Mouse (Mus musculus) stomach, embryonic 16.5 days (tissue): ENCODE measurements at regions not wholly inside any gene's neighbourhood (a gene's known extent, or its start where the extent isn't known, plus 50 kb on each side); places are given as distances from the start of the nearest gene placed in this dataset.
A peak's percentile ranks its signal among the peaks of the same experiment; 100 is the strongest.

Experiments
- ATAC-seq: fragments of 200-750 bp; cut with Nextera tagmentation; 2 replicates; pipeline ENCODE4 v1.8.0; 2017; ENCODE audit warnings: moderate number of reproducible peaks, moderate TSS enrichment; ENCODE audit not compliant: insufficient read depth, low FRiP score
- H3K27ac ChIP-seq: fragments of 300-500 bp; sonication (generic); 2 replicates; pipeline ENCODE4 v1.5.1; 2014; ENCODE audit warnings: low read length
- H3K27me3 ChIP-seq: fragments of 300-500 bp; sonication (generic); 2 replicates; pipeline ENCODE4 v1.6.1; 2014; ENCODE audit warnings: low read length, control low read depth, mixed read lengths; ENCODE audit not compliant: control insufficient read depth, insufficient read depth
- H3K36me3 ChIP-seq: fragments of 300-500 bp; sonication (generic); 2 replicates; pipeline ENCODE4 v1.6.1; 2014; ENCODE audit warnings: low read length; ENCODE audit not compliant: control insufficient read depth, insufficient read depth
- H3K4me1 ChIP-seq: fragments of 300-500 bp; sonication (generic); 2 replicates; pipeline ENCODE4 v1.6.1; 2014; ENCODE audit warnings: low read length, control low read depth, mixed read lengths; ENCODE audit not compliant: control insufficient read depth, insufficient read depth
- H3K4me2 ChIP-seq: fragments of 300-500 bp; sonication (generic); 2 replicates; pipeline ENCODE4 v1.6.1; 2014; ENCODE audit warnings: low read depth, low read length, mixed read lengths
- H3K4me3 ChIP-seq: fragments of 300-500 bp; sonication (generic); replicated peaks from 2 replicates; pipeline ENCODE4 v1.5.1; 2014; ENCODE audit warnings: mild to moderate bottlenecking, low read length
- H3K9ac ChIP-seq: fragments of 300-500 bp; sonication (generic); 2 replicates; pipeline ENCODE4 v1.6.1; 2014; ENCODE audit warnings: low read length
- H3K9me3 ChIP-seq: fragments of 300-500 bp; sonication (generic); replicated peaks from 2 replicates; pipeline ENCODE4 v1.6.1; 2016; ENCODE audit warnings: low read length, control low read depth; ENCODE audit not compliant: control insufficient read depth
- WGBS: fragments of 180-500 bp; shearing (Covaris S2); extraction: QIAGEN DNeasy Blood & Tissue Kit; methylation state at CpG from one replicate; pipeline ENCODE4 v1.1.7; 2014; 5-methylcytosine and 5-hydroxymethylcytosine counted together

DNA sequence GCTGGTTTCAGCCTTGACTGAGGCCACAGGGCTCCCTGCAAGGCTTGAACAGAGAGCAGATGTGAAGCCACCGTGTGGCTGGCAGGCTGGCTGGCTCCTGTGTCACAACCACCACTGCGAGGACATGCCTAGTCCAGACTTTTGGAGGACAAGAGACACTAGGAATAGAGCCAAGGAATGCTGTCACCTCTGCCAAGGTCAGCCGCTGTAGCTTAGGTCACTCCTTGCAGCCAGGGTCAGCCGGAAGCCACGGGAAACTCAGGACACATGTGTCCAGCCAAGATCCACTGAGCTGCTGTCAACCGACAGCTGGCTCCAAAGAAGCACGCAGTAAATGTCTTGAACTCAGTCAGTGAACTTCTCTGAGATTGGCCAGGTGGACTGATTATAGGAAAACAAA lies 310.1 kb downstream of the Matn1 start:
- no peak overlapping the region for H3K4me2 ChIP-seq
- H3K27ac ChIP-seq: no peak overlapping the region
- no peaks in the 10 kb centered on the region for H3K9me3 ChIP-seq
- 61% methylated on average over 7 of the region's 7 CpGs for WGBS
- peaks cover 7% of the 10 kb centered on the region; the same call in 1 of the 2 replicates for H3K27me3 ChIP-seq
- no peak; the same call in 1 of the 2 replicates for ATAC-seq
- no peak overlapping the region for H3K4me3 ChIP-seq
- H3K36me3 ChIP-seq: no peaks in the 10 kb centered on the region
- no peak overlapping the region for H3K9ac ChIP-seq
- H3K4me1 ChIP-seq: no peaks in the 10 kb centered on the region

DNA sequence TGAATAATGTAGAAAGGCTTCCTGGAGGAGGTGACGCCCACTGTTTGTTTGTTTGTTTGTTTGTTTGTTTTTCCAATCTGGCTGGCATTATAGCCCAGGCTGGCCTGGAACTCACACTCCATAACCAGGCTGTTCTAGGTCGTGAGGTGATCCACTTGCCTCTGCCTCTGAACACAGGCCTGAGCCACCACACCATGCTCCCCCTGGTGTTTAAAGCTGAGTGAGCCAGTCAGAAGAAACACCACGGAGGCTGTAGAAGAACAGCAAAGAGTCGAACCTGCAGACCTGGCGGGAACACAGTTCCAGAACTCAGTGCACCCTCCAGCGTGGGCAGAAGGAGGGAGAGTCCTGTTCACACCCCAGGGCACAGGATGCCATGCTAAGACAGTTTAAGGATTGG lies 310.5 kb downstream of the Matn1 start:
- Histone ChIP-seq H3K4me1 (no peaks in the 10 kb centered on the region), H3K4me2 (no peak overlapping the region), H3K36me3 (no peaks in the 10 kb centered on the region), H3K9ac (no peak overlapping the region), H3K9me3 (no peaks in the 10 kb centered on the region), H3K4me3 (no peak overlapping the region), H3K27ac (no peak overlapping the region), H3K27me3 (peaks cover 7% of the 10 kb centered on the region; the same call in 1 of the 2 replicates)
- no peak for ATAC-seq
- 39% methylated on average over 6 of the region's 6 CpGs for WGBS

DNA sequence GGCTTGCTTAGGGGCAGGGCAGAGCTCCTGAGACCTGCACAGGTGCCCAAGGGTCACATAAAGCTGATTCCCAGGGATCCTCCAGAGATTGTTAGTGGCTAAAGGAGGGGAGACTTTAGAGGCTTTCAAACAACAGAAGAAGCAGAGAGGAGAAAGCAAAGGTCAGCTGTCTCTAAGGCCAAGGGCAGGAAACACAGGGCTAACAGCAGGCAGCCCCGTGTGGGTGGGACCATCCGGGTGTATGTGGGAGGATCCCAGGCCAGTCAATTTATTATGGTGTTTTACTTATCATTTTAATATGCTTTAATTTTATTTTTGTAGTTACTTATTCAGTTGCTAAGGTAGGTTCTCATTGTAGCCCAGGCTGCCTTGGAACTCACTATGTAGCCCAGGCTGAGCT lies 317.1 kb downstream of the Matn1 start:
- WGBS: 45% methylated on average over 2 of the region's 2 CpGs
- Histone ChIP-seq H3K27me3 (no peaks in the 10 kb centered on the region; the same call in 1 of the 2 replicates), H3K4me3 (no peak overlapping the region), H3K4me1 (no peaks in the 10 kb centered on the region), H3K9ac (no peak overlapping the region), H3K4me2 (no peak overlapping the region), H3K36me3 (no peaks in the 10 kb centered on the region), H3K9me3 (no peaks in the 10 kb centered on the region), H3K27ac (no peak overlapping the region)
- no peak for ATAC-seq

- Histone ChIP-seq H3K9me3 (no peaks in the 10 kb centered on the region), H3K4me2 (no peak overlapping the region), H3K4me1 (no peaks in the 10 kb centered on the region), H3K27ac (no peak overlapping the region), H3K4me3 (no peak overlapping the region), H3K36me3 (no peaks in the 10 kb centered on the region), H3K9ac (no peak overlapping the region), H3K27me3 (no peaks in the 10 kb centered on the region; the same call in 1 of the 2 replicates)
- no peak for ATAC-seq
- WGBS: 55% methylated on average over 6 of the region's 6 CpGs
Measured at GRCm38 (mm10) chr4:131262909-131263308, 318.7 kb downstream of the Matn1 start.

GRCm38 (mm10) chr4:131266764-131267163 lies 322.6 kb downstream of the Matn1 start:
- no peak overlapping the region for H3K4me3 ChIP-seq
- H3K9ac ChIP-seq: no peak overlapping the region
- no peaks in the 10 kb centered on the region for H3K36me3 ChIP-seq
- WGBS: 16% methylated on average over 9 of the region's 9 CpGs
- H3K27ac ChIP-seq: no peak overlapping the region
- no peaks in the 10 kb centered on the region; the same call in 1 of the 2 replicates for H3K27me3 ChIP-seq
- no peaks in the 10 kb centered on the region for H3K9me3 ChIP-seq
- no peak overlapping the region for H3K4me2 ChIP-seq
- no peaks in the 10 kb centered on the region for H3K4me1 ChIP-seq
- ATAC-seq: no peak

GRCm38 (mm10) chr4:131267760-131268159 lies 323.6 kb downstream of the Matn1 start:
- no peaks in the 10 kb centered on the region for H3K4me1 ChIP-seq
- 34% methylated on average over 10 of the region's 10 CpGs for WGBS
- no peak overlapping the region for H3K4me2 ChIP-seq
- no peaks in the 10 kb centered on the region; the same call in 1 of the 2 replicates for H3K27me3 ChIP-seq
- H3K9ac ChIP-seq: no peak overlapping the region
- H3K27ac ChIP-seq: no peak overlapping the region
- no peak overlapping the region for H3K4me3 ChIP-seq
- no peaks in the 10 kb centered on the region for H3K9me3 ChIP-seq
- no peak for ATAC-seq
- H3K36me3 ChIP-seq: no peaks in the 10 kb centered on the region

DNA sequence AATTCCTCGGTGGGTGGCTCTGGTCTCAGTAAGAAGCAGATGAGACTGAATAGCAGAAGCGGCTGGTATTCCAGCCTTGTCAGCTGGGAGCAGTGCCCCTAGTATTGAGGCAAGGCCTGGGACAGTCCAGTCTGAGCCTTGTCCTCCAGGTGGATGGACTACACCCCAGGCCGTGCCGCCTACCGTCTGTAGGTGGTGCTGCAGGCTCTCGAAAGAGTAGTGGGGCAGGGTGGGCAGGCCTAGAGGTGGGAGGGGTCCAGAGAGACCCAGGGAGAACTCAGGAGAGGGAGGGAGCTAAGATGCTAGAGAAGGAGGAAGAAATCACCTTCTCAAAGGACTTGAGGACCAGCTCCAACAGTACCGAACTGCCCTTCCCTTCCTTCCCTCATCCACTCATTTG lies 326.0 kb downstream of the Matn1 start:
- Histone ChIP-seq H3K9ac (no peak overlapping the region), H3K4me2 (no peak overlapping the region), H3K27ac (no peak overlapping the region), H3K27me3 (no peaks in the 10 kb centered on the region; the same call in 1 of the 2 replicates), H3K36me3 (no peaks in the 10 kb centered on the region), H3K9me3 (no peaks in the 10 kb centered on the region), H3K4me1 (no peaks in the 10 kb centered on the region), H3K4me3 (no peak overlapping the region)
- ATAC-seq: peak; percentile 53; the same call in 1 of the 2 replicates
- 13% methylated on average over 7 of the region's 7 CpGs for WGBS

GRCm38 (mm10) chr4:131272060-131272459 lies 327.9 kb downstream of the Matn1 start:
- no peak overlapping the region for H3K4me2 ChIP-seq
- no peaks in the 10 kb centered on the region for H3K9me3 ChIP-seq
- WGBS: 67% methylated on average over 7 of the region's 7 CpGs
- H3K4me3 ChIP-seq: no peak overlapping the region
- no peak overlapping the region for H3K9ac ChIP-seq
- peaks cover 3% of the 10 kb centered on the region; the same call in 1 of the 2 replicates for H3K27me3 ChIP-seq
- no peaks in the 10 kb centered on the region for H3K4me1 ChIP-seq
- no peaks in the 10 kb centered on the region for H3K36me3 ChIP-seq
- no peak for ATAC-seq
- H3K27ac ChIP-seq: no peak overlapping the region

DNA sequence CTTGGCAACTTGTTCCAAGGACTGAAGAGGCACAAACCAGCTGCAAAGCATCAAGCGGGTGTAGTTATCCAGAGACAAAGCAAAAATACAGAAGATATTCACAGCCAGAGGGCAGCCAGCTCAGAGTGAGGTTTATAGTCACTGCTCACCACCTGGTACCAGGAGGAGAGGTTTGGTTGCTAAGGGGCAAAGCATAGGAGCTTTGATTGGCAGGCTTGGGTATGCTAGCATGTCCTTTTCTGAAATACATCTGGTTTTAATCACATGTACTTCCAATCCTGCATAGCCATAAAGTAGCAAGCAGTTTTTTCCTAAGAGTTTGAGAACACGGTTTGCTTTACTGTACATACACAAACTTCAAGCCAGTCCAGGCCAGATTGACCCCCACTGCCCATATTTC lies 349.4 kb downstream of the Matn1 start:
- Histone ChIP-seq H3K4me1 (no peaks in the 10 kb centered on the region), H3K27me3 (no peaks in the 10 kb centered on the region), H3K9ac (no peak overlapping the region), H3K9me3 (no peaks in the 10 kb centered on the region), H3K4me2 (no peak overlapping the region), H3K4me3 (no peak overlapping the region), H3K36me3 (no peaks in the 10 kb centered on the region), H3K27ac (no peak overlapping the region)
- 74% methylated on average over 2 of the region's 2 CpGs for WGBS
- no peak for ATAC-seq
